Mouse (Mus musculus): Measurements from ENCODE around the gene Plscr3. TPM values are rescaled to one million over a fixed set of nuclear protein-coding genes. Genes with fewer than 3 reads are reported as not detected.

The Plscr3 gene
- polyA plus RNA-seq, 1 experiment from 2014 or later = 36.3 TPM

DNA sequence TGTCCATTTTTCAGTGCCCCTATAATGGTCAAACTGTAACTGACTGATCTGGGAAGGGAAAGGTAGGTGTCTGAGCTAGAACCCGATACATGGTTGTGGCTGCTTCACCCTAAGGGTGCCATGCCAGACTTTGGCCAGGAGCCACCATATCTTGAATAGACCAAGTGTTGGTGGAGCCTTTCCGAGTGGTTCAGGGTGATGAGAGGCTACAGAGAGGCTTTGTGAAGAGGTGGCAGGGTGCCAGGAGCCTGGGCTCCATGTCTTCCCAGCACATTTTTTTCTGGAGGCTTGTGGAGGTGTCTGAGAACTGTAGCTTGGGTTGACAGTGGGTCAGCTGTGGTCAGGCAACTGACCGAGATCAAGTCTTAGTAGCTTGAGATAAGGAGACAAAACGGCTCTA lies 45.3 kb downstream of the Plscr3 start:
- Histone ChIP-seq H3K4me2 (ENCODE audit: low read depth, low read length) (no peak overlapping the region), H3K27ac (ENCODE audit: low read depth, low read length) (no peak overlapping the region), H3K36me3 (ENCODE audit: control insufficient read depth, insufficient read depth, low read length) (no peaks in the 10 kb centered on the region), H3K4me3 (ENCODE audit: low read depth, low read length) (no peak overlapping the region), H3K9me3 (ENCODE audit: control insufficient read depth, low read length) (no peaks in the 10 kb centered on the region), H3K27me3 (ENCODE audit: control insufficient read depth, insufficient read depth, low read length) (no peaks in the 10 kb centered on the region), H3K4me1 (ENCODE audit: control insufficient read depth, insufficient read depth, low read length) (no peaks in the 10 kb centered on the region), H3K9ac (replicated peaks; ENCODE audit: low read depth, low read length) (no peak overlapping the region)
- WGBS = 68% methylated on average over 4 of the region's 4 CpGs
- no peak for ATAC-seq (ENCODE audit: low read depth)

DNA sequence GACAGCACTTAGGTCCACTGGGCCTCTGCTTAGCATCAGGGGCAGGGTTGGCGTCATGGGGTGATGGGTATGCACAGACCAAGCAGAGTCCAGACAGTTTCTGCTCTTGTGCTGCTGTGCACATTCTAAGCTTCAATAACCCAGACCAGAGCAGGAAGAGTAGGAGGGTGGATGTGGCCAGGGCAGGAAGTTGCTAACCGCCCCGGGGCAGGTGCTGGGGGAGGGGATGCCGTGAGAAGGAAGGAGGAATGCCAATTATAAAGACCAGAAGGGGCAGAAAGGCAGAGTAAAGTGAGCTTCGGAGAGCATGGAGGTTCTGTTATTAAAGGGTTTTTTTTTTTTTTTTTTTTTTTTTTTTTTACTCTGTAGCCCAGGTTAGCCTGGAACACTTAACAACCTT lies 48.5 kb downstream of the Plscr3 start:
- Histone ChIP-seq H3K4me3 (ENCODE audit: low read depth, low read length) (no peak overlapping the region), H3K27me3 (ENCODE audit: control insufficient read depth, insufficient read depth, low read length) (no peaks in the 10 kb centered on the region), H3K9ac (replicated peaks; ENCODE audit: low read depth, low read length) (no peak overlapping the region), H3K9me3 (ENCODE audit: control insufficient read depth, low read length) (no peaks in the 10 kb centered on the region), H3K4me2 (ENCODE audit: low read depth, low read length) (no peak overlapping the region), H3K27ac (ENCODE audit: low read depth, low read length) (no peak overlapping the region), H3K4me1 (ENCODE audit: control insufficient read depth, insufficient read depth, low read length) (peaks cover 9% of the 10 kb centered on the region; the same call in 1 of the 2 replicates), H3K36me3 (ENCODE audit: control insufficient read depth, insufficient read depth, low read length) (no peaks in the 10 kb centered on the region)
- WGBS = 83% methylated on average over 5 of the region's 5 CpGs
- ATAC-seq (ENCODE audit: low read depth) = no peak

DNA sequence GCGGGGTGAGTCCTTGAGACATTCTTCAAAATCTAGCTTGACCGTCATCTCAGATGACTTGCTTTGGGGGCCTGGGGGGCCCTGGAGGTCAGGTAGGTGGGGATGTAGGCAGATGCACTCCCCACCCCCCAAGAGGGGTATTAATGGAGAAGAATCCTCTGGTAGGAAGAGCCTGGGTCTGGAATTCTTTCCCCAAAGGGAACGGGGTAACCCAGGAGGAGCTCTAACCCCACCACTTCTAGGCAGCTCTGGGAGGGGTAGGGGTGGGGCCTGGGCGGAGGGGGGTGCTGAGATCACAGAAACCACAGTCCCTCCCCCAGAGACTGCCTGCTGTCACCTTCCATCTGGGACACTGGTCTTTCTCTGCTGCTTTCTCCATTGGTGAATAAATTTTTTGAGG lies 49.1 kb downstream of the Plscr3 start, which contains the start of gene Acap1:
Gene Acap1 (minus strand): TSS at position 249 of the 400 bp plus-strand sequence.
- Histone ChIP-seq H3K27ac (ENCODE audit: low read depth, low read length) (no peak within 1 kb of the TSS), H3K9me3 (ENCODE audit: control insufficient read depth, low read length) (no peaks in the 10 kb centered on the region), H3K27me3 (ENCODE audit: control insufficient read depth, insufficient read depth, low read length) (no peaks in the 10 kb centered on the region), H3K4me2 (ENCODE audit: low read depth, low read length) (no peak within 1 kb of the TSS), H3K36me3 (ENCODE audit: control insufficient read depth, insufficient read depth, low read length) (no peaks in the 10 kb centered on the region), H3K4me1 (ENCODE audit: control insufficient read depth, insufficient read depth, low read length) (peaks cover 12% of the 10 kb centered on the region; the same call in 1 of the 2 replicates), H3K4me3 (ENCODE audit: low read depth, low read length) (no peak within 1 kb of the TSS), H3K9ac (replicated peaks; ENCODE audit: low read depth, low read length) (no peak within 1 kb of the TSS)
- 80% methylated on average over 4 of the region's 4 CpGs for WGBS
- ATAC-seq (ENCODE audit: low read depth) = no peak

DNA sequence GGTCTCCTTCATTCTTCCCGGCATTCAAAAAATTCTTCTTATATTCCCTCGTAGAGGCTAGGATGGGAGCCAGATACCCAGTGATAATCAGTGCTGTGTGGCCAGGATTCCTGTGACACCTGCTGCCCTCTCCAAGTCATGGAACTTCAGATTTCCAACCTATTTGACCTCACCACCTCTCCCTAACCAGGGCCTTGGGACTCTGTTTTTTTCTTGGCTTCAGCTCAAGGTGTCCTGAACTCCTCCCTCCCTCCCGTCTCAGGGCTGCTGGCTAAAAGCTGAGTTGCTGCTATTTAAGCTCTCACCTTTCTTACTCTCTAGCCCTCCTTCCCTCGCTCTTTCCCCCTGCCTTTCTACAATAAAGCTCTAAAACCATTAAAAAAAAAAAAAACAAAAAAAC lies 53.7 kb downstream of the Plscr3 start:
- Histone ChIP-seq H3K4me3 (ENCODE audit: low read depth, low read length) (peak overlapping the region; percentile 80), H3K9me3 (ENCODE audit: control insufficient read depth, low read length) (no peaks in the 10 kb centered on the region), H3K27ac (ENCODE audit: low read depth, low read length) (no peak overlapping the region), H3K9ac (replicated peaks; ENCODE audit: low read depth, low read length) (peak overlapping the region; percentile 96; the same call in 1 of the 2 replicates), H3K27me3 (ENCODE audit: control insufficient read depth, insufficient read depth, low read length) (no peaks in the 10 kb centered on the region), H3K4me1 (ENCODE audit: control insufficient read depth, insufficient read depth, low read length) (peaks cover 23% of the 10 kb centered on the region), H3K4me2 (ENCODE audit: low read depth, low read length) (peak overlapping the region; percentile 88), H3K36me3 (ENCODE audit: control insufficient read depth, insufficient read depth, low read length) (peaks cover 12% of the 10 kb centered on the region)
- 24% methylated on average over 4 of the region's 4 CpGs for WGBS
- ATAC-seq (ENCODE audit: low read depth) = no peak

DNA sequence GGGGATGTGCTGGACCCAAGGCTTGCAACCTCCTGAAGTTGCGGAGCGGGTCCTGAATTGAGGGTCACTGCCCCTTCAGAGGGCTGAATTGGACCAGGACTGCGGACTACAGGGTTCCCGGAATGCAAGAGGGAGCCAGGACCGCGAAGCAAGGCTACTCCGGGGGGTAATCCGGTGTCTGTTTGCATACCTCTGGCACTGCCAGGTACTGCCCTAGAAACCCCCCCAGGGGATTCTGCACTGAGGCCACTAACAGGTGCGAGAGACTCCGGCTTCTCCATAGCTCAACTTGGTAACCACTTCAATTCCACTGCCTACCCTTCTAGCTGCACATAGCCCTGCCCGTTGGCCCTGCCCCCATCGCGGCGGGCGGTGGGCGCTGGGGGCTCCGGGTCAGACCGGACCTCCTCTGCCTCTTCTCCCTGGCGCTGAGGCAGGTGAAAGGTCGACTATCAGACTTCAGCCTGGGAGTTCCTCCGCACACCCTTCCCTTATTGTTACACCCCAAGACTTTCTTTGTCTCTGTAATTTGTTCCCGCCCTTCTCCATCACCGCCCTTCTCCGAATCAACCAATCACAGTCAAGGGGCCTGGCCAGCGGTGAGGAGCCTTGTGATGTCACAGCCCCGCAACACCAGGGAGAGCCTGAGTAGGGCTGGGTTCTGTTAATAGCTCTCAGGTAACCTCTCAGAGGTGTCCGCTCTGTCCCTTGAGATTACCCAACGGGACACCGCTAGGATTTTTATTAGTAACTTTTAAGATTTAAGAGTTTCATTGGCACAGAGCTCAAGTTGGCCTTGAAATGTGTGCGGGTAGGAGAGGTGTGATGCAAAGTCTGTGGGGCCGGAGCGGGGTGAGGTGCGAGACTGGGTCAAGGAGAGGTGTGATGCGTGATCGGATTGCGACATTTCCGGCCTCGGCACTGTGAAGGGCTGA lies 54.6 kb downstream of the Plscr3 start, which contains the start of the genes 2810408A11Rik and Neurl4:
Gene 2810408A11Rik (minus strand): TSS at position 517 of the 935 bp plus-strand sequence.
Gene Neurl4 (plus strand): TSS at position 602 of the 935 bp plus-strand sequence.
- Histone ChIP-seq H3K9me3 (ENCODE audit: control insufficient read depth, low read length) (no peaks in the 10 kb centered on the region), H3K36me3 (ENCODE audit: control insufficient read depth, insufficient read depth, low read length) (peaks cover 17% of the 10 kb centered on the region), H3K4me1 (ENCODE audit: control insufficient read depth, insufficient read depth, low read length) (peaks cover 23% of the 10 kb centered on the region), H3K4me3 (ENCODE audit: low read depth, low read length) (peak within 1 kb of the TSS; percentile 80), H3K27ac (ENCODE audit: low read depth, low read length) (peak within 1 kb of the TSS; percentile 97), H3K27me3 (ENCODE audit: control insufficient read depth, insufficient read depth, low read length) (no peaks in the 10 kb centered on the region), H3K4me2 (ENCODE audit: low read depth, low read length) (peak within 1 kb of the TSS; percentile 88), H3K9ac (replicated peaks; ENCODE audit: low read depth, low read length) (peak within 1 kb of the TSS; percentile 96)
- WGBS = under 1% methylated on average over 38 of the region's 38 CpGs
- ATAC-seq (ENCODE audit: low read depth) = peak; percentile 95

DNA sequence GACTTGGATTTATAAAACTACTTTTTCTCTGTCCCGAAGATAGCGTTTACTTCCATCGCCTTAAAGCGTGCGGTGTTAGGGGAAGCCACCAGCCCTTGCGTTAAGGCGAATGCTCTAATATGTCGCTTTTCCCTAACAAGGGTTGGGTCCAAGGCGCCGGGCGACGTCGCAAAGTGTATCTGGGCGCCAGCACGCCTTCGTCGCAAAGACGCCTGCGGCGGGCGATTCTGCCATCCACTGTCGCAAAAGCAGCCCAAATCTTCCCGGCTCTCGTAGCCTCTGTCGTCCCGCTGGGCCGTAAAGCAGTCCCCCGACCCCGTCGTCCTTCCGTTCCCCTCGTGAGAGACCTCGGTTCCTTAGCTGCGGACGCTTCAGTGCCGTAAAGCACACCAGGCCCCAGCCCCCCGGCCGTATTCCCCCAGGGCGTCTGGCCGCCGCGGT lies 55.2 kb downstream of the Plscr3 start:
- peaks cover 23% of the 10 kb centered on the region for H3K36me3 ChIP-seq (ENCODE audit: control insufficient read depth, insufficient read depth, low read length)

More for the DNA sequence above, 55.2 kb downstream of the Plscr3 start:
- H3K4me1 ChIP-seq (ENCODE audit: control insufficient read depth, insufficient read depth, low read length) = peaks cover 23% of the 10 kb centered on the region
- whole genome bisulfite sequencing = 1% methylated on average over 42 of the region's 42 CpGs
- peak overlapping the region; percentile 88 for H3K4me2 ChIP-seq (ENCODE audit: low read depth, low read length)
- H3K27me3 ChIP-seq (ENCODE audit: control insufficient read depth, insufficient read depth, low read length) = no peaks in the 10 kb centered on the region
- no peaks in the 10 kb centered on the region for H3K9me3 ChIP-seq (ENCODE audit: control insufficient read depth, low read length)
- peak overlapping the region; percentile 80 for H3K4me3 ChIP-seq (ENCODE audit: low read depth, low read length)
- peak overlapping the region; percentile 97 for H3K27ac ChIP-seq (ENCODE audit: low read depth, low read length)
- peak overlapping the region; percentile 96 for H3K9ac ChIP-seq (replicated peaks; ENCODE audit: low read depth, low read length)
- peak; percentile 79 for ATAC-seq (ENCODE audit: low read depth)

Small RNA genes within 50 kb of the gene (microRNA-seq; reads per million reads assigned to microRNA genes)
- gene Mir6924 = not detected

Other genes with a start within 250 kb of the Plscr3 start
- gene Atp1b2, start 240.4 kb upstream of the Plscr3 start, polyA plus RNA-seq (2014; fragmentation: Nextera tagmentation; extraction: Ambion mirVana) = 66.6 and 99.6 TPM in 2 replicates
- gene Shbg, start 228.5 kb upstream of the Plscr3 start, polyA plus RNA-seq (2014; fragmentation: Nextera tagmentation; extraction: Ambion mirVana) = not detected in 2 replicates
- 23.8 and 25.1 TPM in 2 replicates for gene Sat2, start 224.4 kb upstream of the Plscr3 start, polyA plus RNA-seq (2014; fragmentation: Nextera tagmentation; extraction: Ambion mirVana)
- gene Fxr2, start 213.4 kb upstream of the Plscr3 start, polyA plus RNA-seq (2014; fragmentation: Nextera tagmentation; extraction: Ambion mirVana) = 31.1 and 34.0 TPM in 2 replicates
- gene Sox15, start 191.1 kb upstream of the Plscr3 start, polyA plus RNA-seq (2014; fragmentation: Nextera tagmentation; extraction: Ambion mirVana) = not detected in 2 replicates
- 40.7 and 63.4 TPM in 2 replicates for gene Mpdu1, start 183.7 kb upstream of the Plscr3 start, polyA plus RNA-seq (2014; fragmentation: Nextera tagmentation; extraction: Ambion mirVana)
- gene Cd68, start 180.2 kb upstream of the Plscr3 start, polyA plus RNA-seq (2014; fragmentation: Nextera tagmentation; extraction: Ambion mirVana) = 3.7 and 11.2 TPM in 2 replicates
- 503 and 643 TPM in 2 replicates for gene Eif4a1, start 174.0 kb upstream of the Plscr3 start, polyA plus RNA-seq (2014; fragmentation: Nextera tagmentation; extraction: Ambion mirVana)
- gene Senp3, start 164.3 kb upstream of the Plscr3 start, polyA plus RNA-seq (2014; fragmentation: Nextera tagmentation; extraction: Ambion mirVana) = 104 and 116 TPM in 2 replicates
- gene Tnfsf13, start 160.6 kb upstream of the Plscr3 start, polyA plus RNA-seq (2014; fragmentation: Nextera tagmentation; extraction: Ambion mirVana) = 0.24 and 0.72 TPM in 2 replicates
- 2.1 and 3.4 TPM in 2 replicates for gene Tnfsf12, start 150.5 kb upstream of the Plscr3 start, polyA plus RNA-seq (2014; fragmentation: Nextera tagmentation; extraction: Ambion mirVana)
- 0.75 and 1.8 TPM in 2 replicates for gene Tnfsfm13, start 150.3 kb upstream of the Plscr3 start, polyA plus RNA-seq (2014; fragmentation: Nextera tagmentation; extraction: Ambion mirVana)
- gene Polr2a, start 87.7 kb upstream of the Plscr3 start, polyA plus RNA-seq (2014; fragmentation: Nextera tagmentation; extraction: Ambion mirVana) = 23.5 and 30.7 TPM in 2 replicates
- not detected in 2 replicates for gene Slc35g3, start 84.4 kb upstream of the Plscr3 start, polyA plus RNA-seq (2014; fragmentation: Nextera tagmentation; extraction: Ambion mirVana)
- 4.3 and 6.0 TPM in 2 replicates for gene Zbtb4, start 80.5 kb upstream of the Plscr3 start, polyA plus RNA-seq (2014; fragmentation: Nextera tagmentation; extraction: Ambion mirVana)
- 0.78 and 1.3 TPM in 2 replicates for gene Chrnb1, start 50.4 kb upstream of the Plscr3 start, polyA plus RNA-seq (2014; fragmentation: Nextera tagmentation; extraction: Ambion mirVana)
- 6.4 and 9.1 TPM in 2 replicates for gene Fgf11, start 44.5 kb upstream of the Plscr3 start, polyA plus RNA-seq (2014; fragmentation: Nextera tagmentation; extraction: Ambion mirVana)
- gene Tmem102, start 40.8 kb upstream of the Plscr3 start, polyA plus RNA-seq (2014; fragmentation: Nextera tagmentation; extraction: Ambion mirVana) = 0.68 and 0.76 TPM in 2 replicates
- gene Gm39566, start 31.1 kb upstream of the Plscr3 start, polyA plus RNA-seq (2014; fragmentation: Nextera tagmentation; extraction: Ambion mirVana) = not detected in 2 replicates
- 0.16 TPM in 1 of 2 replicates, not detected in the other for gene Spem2, start 27.9 kb upstream of the Plscr3 start, polyA plus RNA-seq (2014; fragmentation: Nextera tagmentation; extraction: Ambion mirVana)
- 0.35 and 0.40 TPM in 2 replicates for gene Spem1, start 24.2 kb upstream of the Plscr3 start, polyA plus RNA-seq (2014; fragmentation: Nextera tagmentation; extraction: Ambion mirVana)
- 24.2 and 31.3 TPM in 2 replicates for gene Nlgn2, start 8.6 kb upstream of the Plscr3 start, polyA plus RNA-seq (2014; fragmentation: Nextera tagmentation; extraction: Ambion mirVana)
- 306 and 377 TPM in 2 replicates for gene Tmem256, start 7.9 kb upstream of the Plscr3 start, polyA plus RNA-seq (2014; fragmentation: Nextera tagmentation; extraction: Ambion mirVana)
- 0.28 TPM in 1 of 2 replicates, not detected in the other for gene Tnk1, start 12.4 kb downstream of the Plscr3 start, polyA plus RNA-seq (2014; fragmentation: Nextera tagmentation; extraction: Ambion mirVana)
- gene Tmem95, start 31.6 kb downstream of the Plscr3 start, polyA plus RNA-seq (2014; fragmentation: Nextera tagmentation; extraction: Ambion mirVana) = not detected in 2 replicates
- gene Kctd11, start 35.0 kb downstream of the Plscr3 start, polyA plus RNA-seq (2014; fragmentation: Nextera tagmentation; extraction: Ambion mirVana) = 0.80 and 2.0 TPM in 2 replicates
- gene Acap1, start 49.2 kb downstream of the Plscr3 start, polyA plus RNA-seq (2014; fragmentation: Nextera tagmentation; extraction: Ambion mirVana) = 0.17 and 0.33 TPM in 2 replicates
- 7.1 and 7.8 TPM in 2 replicates for gene 2810408A11Rik, start 54.6 kb downstream of the Plscr3 start, polyA plus RNA-seq (2014; fragmentation: Nextera tagmentation; extraction: Ambion mirVana)
- gene Neurl4, start 54.7 kb downstream of the Plscr3 start, polyA plus RNA-seq (2014; fragmentation: Nextera tagmentation; extraction: Ambion mirVana) = 26.2 and 27.8 TPM in 2 replicates
- 58.5 and 65.4 TPM in 2 replicates for gene Gps2, start 67.5 kb downstream of the Plscr3 start, polyA plus RNA-seq (2014; fragmentation: Nextera tagmentation; extraction: Ambion mirVana)
- gene Eif5a, start 75.6 kb downstream of the Plscr3 start, polyA plus RNA-seq (2014; fragmentation: Nextera tagmentation; extraction: Ambion mirVana) = 1,037 and 1,095 TPM in 2 replicates
- 5.9 and 11.1 TPM in 2 replicates for gene Ybx2, start 89.4 kb downstream of the Plscr3 start, polyA plus RNA-seq (2014; fragmentation: Nextera tagmentation; extraction: Ambion mirVana)
- gene Slc2a4, start 101.8 kb downstream of the Plscr3 start, polyA plus RNA-seq (2014; fragmentation: Nextera tagmentation; extraction: Ambion mirVana) = 2.7 and 3.7 TPM in 2 replicates
- 0.33 and 0.88 TPM in 2 replicates for gene Cldn7, start 118.4 kb downstream of the Plscr3 start, polyA plus RNA-seq (2014; fragmentation: Nextera tagmentation; extraction: Ambion mirVana)
- 26.5 and 27.1 TPM in 2 replicates for gene Ctdnep1, start 134.8 kb downstream of the Plscr3 start, polyA plus RNA-seq (2014; fragmentation: Nextera tagmentation; extraction: Ambion mirVana)
- gene Elp5, start 136.1 kb downstream of the Plscr3 start, polyA plus RNA-seq (2014; fragmentation: Nextera tagmentation; extraction: Ambion mirVana) = 159 and 175 TPM in 2 replicates
- gene Gabarap, start 144.8 kb downstream of the Plscr3 start, polyA plus RNA-seq (2014; fragmentation: Nextera tagmentation; extraction: Ambion mirVana) = 609 and 643 TPM in 2 replicates
- gene Phf23, start 149.4 kb downstream of the Plscr3 start, polyA plus RNA-seq (2014; fragmentation: Nextera tagmentation; extraction: Ambion mirVana) = 28.8 and 37.8 TPM in 2 replicates
- 19.0 and 19.2 TPM in 2 replicates for gene Dvl2, start 154.2 kb downstream of the Plscr3 start, polyA plus RNA-seq (2014; fragmentation: Nextera tagmentation; extraction: Ambion mirVana)
- 49.5 and 57.2 TPM in 2 replicates for gene Acadvl, start 169.0 kb downstream of the Plscr3 start, polyA plus RNA-seq (2014; fragmentation: Nextera tagmentation; extraction: Ambion mirVana)
- gene Dlg4, start 170.6 kb downstream of the Plscr3 start, polyA plus RNA-seq (2014; fragmentation: Nextera tagmentation; extraction: Ambion mirVana) = 24.9 and 31.6 TPM in 2 replicates
- 3.7 TPM in 1 of 2 replicates, not detected in the other for gene Asgr1, start 207.7 kb downstream of the Plscr3 start, polyA plus RNA-seq (2014; fragmentation: Nextera tagmentation; extraction: Ambion mirVana)
- gene Asgr2, start 246.3 kb downstream of the Plscr3 start, polyA plus RNA-seq (2014; fragmentation: Nextera tagmentation; extraction: Ambion mirVana) = 0.26 TPM in 1 of 2 replicates, not detected in the other

All from neural tube, embryonic 14.5 days (tissue).